Mouse (Mus musculus) liver, embryonic 14.5 days (tissue): ENCODE data around the gene Mesd. TPM values are rescaled to one million over a fixed set of nuclear protein-coding genes. Genes with fewer than 3 reads are reported as not detected.
"Not testable (repeated sequence)": the region's sequence is repeated elsewhere in the genome, so short reads cannot be mapped to it uniquely, and the experiment has no call there.

Source experiments
- ATAC-seq: fragments of 200-750 bp; cut with Nextera tagmentation; 2 replicates; pipeline ENCODE4 v1.8.0; 2017; ENCODE audit warnings: moderate number of reproducible peaks, mild to moderate bottlenecking, moderate library complexity; ENCODE audit not compliant: insufficient read depth
- DNase-seq, 3 experiments: peaks; one replicate each; pipeline ENCODE4 v3.0.0-alpha.2; 2012 to 2013; ENCODE audit warnings: low read depth in 3 of 3, low spot score in 3 of 3
- H3K27ac ChIP-seq: fragments of 300-500 bp; sonication (generic); 2 replicates; pipeline ENCODE4 v1.5.1; 2014; ENCODE audit warnings: moderate library complexity, mild to moderate bottlenecking, control low read depth, inconsistent platforms
- H3K27me3 ChIP-seq: fragments of 300-500 bp; sonication (generic); 2 replicates; pipeline ENCODE4 v1.6.1; 2014; ENCODE audit warnings: mild to moderate bottlenecking, low read length, moderate library complexity; ENCODE audit not compliant: control insufficient read depth, insufficient read depth
- H3K36me3 ChIP-seq: fragments of 300-500 bp; sonication (generic); replicated peaks from 2 replicates; pipeline ENCODE4 v1.6.1; 2014; ENCODE audit warnings: low read depth; ENCODE audit not compliant: control insufficient read depth, insufficient read depth
- H3K4me1 ChIP-seq, 2 experiments: fragments of 200-500 bp in 1 of 2; fragments of 300-500 bp in 1 of 2; sonication (generic) in 1 of 2; replicated peaks; 2 replicates each; pipeline ENCODE4 v1.6.1; 2012 to 2014; ENCODE audit warnings: antibody characterized with exemption in 1 of 2, inconsistent platforms in 1 of 2, low read length in 1 of 2; ENCODE audit not compliant: control insufficient read depth in 2 of 2, insufficient read depth in 2 of 2
- H3K4me2 ChIP-seq: fragments of 300-500 bp; sonication (generic); 2 replicates; pipeline ENCODE4 v1.6.1; 2014; ENCODE audit warnings: low read depth, mild to moderate bottlenecking, control low read depth, moderate library complexity
- H3K4me3 ChIP-seq, 2 experiments: fragments of 200-500 bp in 1 of 2; fragments of 300-500 bp in 1 of 2; sonication (generic) in 1 of 2; 2 replicates each; pipeline ENCODE4 v1.5.1; 2012 to 2014; ENCODE audit warnings: low read depth in 2 of 2, low read length in 2 of 2, mild to moderate bottlenecking in 2 of 2, control low read depth in 1 of 2, inconsistent platforms in 1 of 2, moderate library complexity in 1 of 2; ENCODE audit not compliant: insufficient read depth in 1 of 2
- H3K9ac ChIP-seq: fragments of 300-500 bp; sonication (generic); replicated peaks from 2 replicates; pipeline ENCODE4 v1.6.1; 2014; ENCODE audit warnings: mild to moderate bottlenecking, control low read depth, moderate library complexity
- H3K9me3 ChIP-seq: fragments of 300-500 bp; sonication (generic); 2 replicates; pipeline ENCODE4 v1.6.1; 2016; ENCODE audit warnings: low read length, mixed read lengths; ENCODE audit not compliant: control insufficient read depth
- CTCF ChIP-seq: IDR thresholded peaks from 2 replicates; pipeline ENCODE4 v1.5.1; 2016; ENCODE audit warnings: antibody characterized with exemption, low read depth, control low read depth
- EP300 ChIP-seq: IDR thresholded peaks from 2 replicates; pipeline ENCODE4 v1.6.1; 2016; ENCODE audit warnings: antibody characterized with exemption, low read depth
- WGBS: fragments of 180-500 bp; shearing (Covaris S2); extraction: QIAGEN DNeasy Blood & Tissue Kit; methylation state at CpG from one replicate; pipeline ENCODE4 v1.1.7; 2014; ENCODE audit not compliant: insufficient replicate concordance; 5-methylcytosine and 5-hydroxymethylcytosine counted together
- polyA plus RNA-seq, 2 experiments: library from polyadenylated mRNA; depleted of rRNA in 1 of 2; stranded (reverse) in 1 of 2; unstranded in 1 of 2; fragments of >200 nt; fragmentation: Nextera tagmentation in 1 of 2; extraction: Ambion mirVana in 1 of 2; gene quantifications; 2 replicates each; pipeline versions ENCODE4 v1.2.1 to v1.2.3; 2012 to 2014

The Mesd gene
- polyA plus RNA-seq, 2 experiments = 12.0 to 43.0 TPM

DNA sequence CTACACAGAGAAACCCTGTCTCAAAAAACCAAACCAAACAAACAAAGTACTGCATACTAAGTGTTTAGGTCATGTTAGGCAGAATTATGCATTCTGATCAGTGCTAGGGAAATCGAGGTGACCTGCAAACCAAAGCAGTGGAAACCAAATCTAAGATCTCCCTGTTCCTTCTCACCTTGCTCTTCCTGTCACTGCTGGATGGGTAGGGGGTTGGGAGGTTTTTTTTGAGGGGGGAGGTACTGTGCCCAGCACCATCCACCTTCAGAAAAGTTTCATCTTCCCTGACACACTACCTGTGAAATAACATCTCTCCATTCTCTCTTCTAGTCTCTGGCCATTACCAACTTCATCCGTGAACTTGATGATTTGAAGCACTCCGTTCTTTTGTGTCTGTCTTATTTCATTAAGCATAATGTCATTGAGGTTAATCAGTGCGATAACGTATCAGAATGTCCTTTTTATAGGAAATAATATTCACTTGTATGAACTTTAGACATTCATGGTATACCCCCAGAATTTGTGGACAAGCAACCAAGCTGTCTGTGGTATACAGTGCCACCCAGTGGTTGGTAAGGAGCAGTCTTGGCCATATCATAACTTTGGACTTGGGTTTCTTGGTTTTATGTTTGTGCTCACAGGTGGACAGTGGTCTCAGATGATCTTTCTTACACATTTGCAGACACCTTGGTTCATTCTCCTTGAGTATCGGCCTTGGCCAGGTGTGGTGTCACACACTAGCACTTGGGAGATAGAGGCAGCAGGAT is 2.3 kb downstream of the Mesd start:
- H3K27me3 ChIP-seq = no peaks in the 10 kb centered on the region
- H3K4me2 ChIP-seq = peak overlapping the region; percentile 85
- H3K27ac ChIP-seq = peak overlapping the region; percentile 99
- TF ChIP-seq EP300 (no peak), CTCF (peak; percentile 86)
- H3K4me1 ChIP-seq = peaks cover 38 to 43% of the 10 kb centered on the region in 2 experiments
- no peak for ATAC-seq
- 72% methylated on average over 6 of the region's 6 CpGs for WGBS
- H3K9ac ChIP-seq = peak overlapping the region; percentile 89
- peak in 2 of 3 experiments; percentile 52 to 60 for DNase-seq
- H3K36me3 ChIP-seq = peaks cover 7% of the 10 kb centered on the region
- no peaks in the 10 kb centered on the region for H3K9me3 ChIP-seq
- peak overlapping the region in 1 of 2 experiments; percentile 87; a peak in 1 of 4 replicates for H3K4me3 ChIP-seq

GRCm38 (mm10) chr7:83889383-83889782 is 5.1 kb downstream of the Mesd start:
- no peak overlapping the region for H3K4me2 ChIP-seq
- peaks cover under 1% of the 10 kb centered on the region; the same call in 1 of the 2 replicates for H3K36me3 ChIP-seq
- no peaks in the 10 kb centered on the region for H3K27me3 ChIP-seq
- 44% methylated on average over 3 of the region's 3 CpGs for WGBS
- no peaks in the 10 kb centered on the region for H3K9me3 ChIP-seq
- ATAC-seq (no peak), DNase-seq (peak in 1 of 3 experiments; percentile 39)
- no peak overlapping the region for H3K9ac ChIP-seq
- H3K27ac ChIP-seq = peak overlapping the region; percentile 56
- no peak overlapping the region for H3K4me3 ChIP-seq
- no peak for TF ChIP-seq EP300
- no peak for TF ChIP-seq CTCF
- H3K4me1 ChIP-seq = peaks cover 41 to 43% of the 10 kb centered on the region in 2 experiments

DNA sequence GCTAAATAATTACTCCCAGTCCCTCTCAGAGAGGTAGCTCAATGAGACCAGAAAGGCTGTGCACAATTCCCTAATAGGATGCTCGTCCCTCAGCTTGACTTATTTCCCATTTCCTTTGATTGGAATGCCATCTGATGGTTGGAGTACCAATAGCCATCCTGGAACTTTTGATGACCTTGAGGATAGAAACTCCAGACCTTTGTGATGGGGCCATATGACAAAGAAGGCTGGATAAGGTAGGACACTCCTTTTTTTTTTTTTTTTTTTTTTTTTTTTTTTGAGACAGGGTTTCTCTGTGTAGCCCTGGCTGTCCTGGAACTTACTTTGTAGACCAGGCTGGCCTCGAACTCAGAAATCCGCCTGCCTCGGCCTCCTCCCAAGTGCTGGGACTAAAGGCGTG is 5.7 kb downstream of the Mesd start:
- H3K4me2 ChIP-seq, H3K9me3 ChIP-seq, ATAC-seq, DNase-seq, H3K27me3 ChIP-seq, H3K27ac ChIP-seq, H3K9ac ChIP-seq, H3K4me3 ChIP-seq, H3K36me3 ChIP-seq: not testable (repeated sequence)
- WGBS = 83% methylated on average over 5 of the region's 5 CpGs
- H3K4me1 ChIP-seq = peaks cover 44% of the 10 kb centered on the region in 2 experiments

- peaks cover 34 to 37% of the 10 kb centered on the region in 2 experiments for H3K4me1 ChIP-seq
Measured at GRCm38 (mm10) chr7:83891433-83892332, 7.4 kb downstream of the Mesd start.

GRCm38 (mm10) chr7:83892333-83892669 is 8.0 kb downstream of the Mesd start:
- Histone ChIP-seq H3K4me2 (peak overlapping the region; percentile 82), H3K27ac (peak overlapping the region; percentile 69), H3K4me3 (peak overlapping the region; percentile 75 to 92), H3K9me3 (no peaks in the 10 kb centered on the region), H3K9ac (peak overlapping the region; percentile 86), H3K36me3 (peaks cover 19% of the 10 kb centered on the region), H3K27me3 (no peaks in the 10 kb centered on the region), H3K4me1 (peaks cover 35 to 36% of the 10 kb centered on the region in 2 experiments)
- TF ChIP-seq CTCF (no peak), EP300 (no peak)
- 0% methylated on average over 21 of the region's 21 CpGs for WGBS
- no peak for DNase-seq
- no peak for ATAC-seq

More at GRCm38 (mm10) chr7:83891433-83892332, 7.4 kb downstream of the Mesd start:
- peak overlapping the region; percentile 82 for H3K4me2 ChIP-seq
- H3K36me3 ChIP-seq = peaks cover 16% of the 10 kb centered on the region
- ATAC-seq (peak; percentile 94), DNase-seq (peak; percentile 98 to 100 (median 99))
- no peaks in the 10 kb centered on the region for H3K27me3 ChIP-seq
- no peaks in the 10 kb centered on the region for H3K9me3 ChIP-seq
- H3K9ac ChIP-seq = peak overlapping the region; percentile 86
- H3K4me3 ChIP-seq = peak overlapping the region; percentile 75 to 92
- H3K27ac ChIP-seq = peak overlapping the region; percentile 70
- TF ChIP-seq EP300 = no peak
- peak; percentile 51 for TF ChIP-seq CTCF
- WGBS = 2% methylated on average over 44 of the region's 44 CpGs
